Comparison of ENCODE assay signal across 8 mouse cellular contexts in genomic region chr8:94983881-94984516, GRCm38 (mm10). TPM values are rescaled to one million over a fixed set of nuclear protein-coding genes. Genes with fewer than 3 reads are reported as not detected.
DNase-seq lines count a peak whose midpoint lies in the region; ATAC-seq and TF ChIP-seq lines count a peak whose summit lies in the region.

No protein-coding gene starts in this region.

- 29% methylated on average over 10 of the region's 10 CpGs for WGBS in cerebellum, adult 2 months
- WGBS in forebrain, embryonic 13.5 days = 10% methylated on average over 10 of the region's 10 CpGs
- 13% methylated on average over 10 of the region's 10 CpGs for WGBS in hindbrain, embryonic 10.5 days
- 20% methylated on average over 10 of the region's 10 CpGs for WGBS in midbrain, embryonic 10.5 days
- 23% methylated on average over 10 of the region's 10 CpGs for WGBS in stomach, postnatal 0 days

- H3K4me3 ChIP-seq in cerebellum, adult 2 months (replicated peaks; ENCODE audit: insufficient read depth, low read depth, low read length) = peak overlapping the region; percentile 35
- no peak overlapping the region for H3K4me3 ChIP-seq in forebrain, embryonic 13.5 days
- H3K4me3 ChIP-seq in hindbrain, embryonic 10.5 days = peak overlapping the region; percentile 14
- peak overlapping the region; percentile 38 for H3K4me3 ChIP-seq in midbrain, embryonic 10.5 days
- H3K4me3 ChIP-seq in stomach, postnatal 0 days (ENCODE audit: low read depth, low read length) = no peak overlapping the region

- no peaks in the 10 kb centered on the region for H3K36me3 ChIP-seq in forebrain, embryonic 13.5 days (ENCODE audit: poor library complexity, severe bottlenecking)
- no peaks in the 10 kb centered on the region for H3K36me3 ChIP-seq in hindbrain, embryonic 10.5 days
- H3K36me3 ChIP-seq in midbrain, embryonic 10.5 days = no peaks in the 10 kb centered on the region
- no peaks in the 10 kb centered on the region for H3K36me3 ChIP-seq in stomach, postnatal 0 days (ENCODE audit: control insufficient read depth, insufficient read depth, low read length)

- peaks cover 25% of the 10 kb centered on the region for H3K4me1 ChIP-seq in cerebellum, adult 2 months (ENCODE audit: control insufficient read depth, insufficient read depth, low read length)
- H3K4me1 ChIP-seq in forebrain, embryonic 13.5 days = peaks cover 83% of the 10 kb centered on the region
- peaks cover 80% of the 10 kb centered on the region for H3K4me1 ChIP-seq in hindbrain, embryonic 10.5 days (replicated peaks)
- H3K4me1 ChIP-seq in midbrain, embryonic 10.5 days = peaks cover 74% of the 10 kb centered on the region
- H3K4me1 ChIP-seq in stomach, postnatal 0 days (replicated peaks; ENCODE audit: control insufficient read depth, insufficient read depth) = peaks cover 4% of the 10 kb centered on the region

- no peak for TF ChIP-seq CTCF in cerebellum, adult 2 months (IDR thresholded peaks at IDR 0.05; ENCODE audit: borderline replicate concordance, insufficient read depth, low read depth, low read length)
- no peak for TF ChIP-seq CTCF in stomach, postnatal 0 days (IDR thresholded peaks at IDR 0.05; ENCODE audit: low read depth)

- no peaks in the 10 kb centered on the region for H3K27me3 ChIP-seq in cerebellum, adult 2 months (ENCODE audit: control insufficient read depth, insufficient read depth, low read length)
- no peaks in the 10 kb centered on the region for H3K27me3 ChIP-seq in forebrain, embryonic 13.5 days
- H3K27me3 ChIP-seq in hindbrain, embryonic 10.5 days (ENCODE audit: insufficient read depth, poor library complexity, severe bottlenecking) = peaks cover 19% of the 10 kb centered on the region
- H3K27me3 ChIP-seq in midbrain, embryonic 10.5 days (ENCODE audit: low read depth, poor library complexity, severe bottlenecking) = peaks cover 33% of the 10 kb centered on the region
- H3K27me3 ChIP-seq in stomach, postnatal 0 days (ENCODE audit: control insufficient read depth, insufficient read depth, low read length) = no peaks in the 10 kb centered on the region

- no peak for TF ChIP-seq POLR2A in cerebellum, adult 2 months (IDR thresholded peaks at IDR 0.05; ENCODE audit: borderline replicate concordance, insufficient read depth, low read length)

- peak overlapping the region; percentile 53 for H3K9ac ChIP-seq in forebrain, embryonic 13.5 days
- 0 out of 2 replicates have a peak overlapping the region, but pooled peaks have one; percentile 13 for H3K9ac ChIP-seq in stomach, postnatal 0 days (ENCODE audit: low read length)

- TF ChIP-seq EP300 in stomach, postnatal 0 days (optimal IDR thresholded peaks at IDR 0.05) = no peak

- intact Hi-C loops in left cerebral cortex, postnatal 25 days (cut with DNase I) = no loop called here

- H3K9me3 ChIP-seq in forebrain, embryonic 13.5 days (replicated peaks) = no peaks in the 10 kb centered on the region
- no peaks in the 10 kb centered on the region for H3K9me3 ChIP-seq in hindbrain, embryonic 10.5 days
- H3K9me3 ChIP-seq in midbrain, embryonic 10.5 days (replicated peaks) = no peaks in the 10 kb centered on the region
- H3K9me3 ChIP-seq in stomach, postnatal 0 days (ENCODE audit: control insufficient read depth, low read length) = no peaks in the 10 kb centered on the region

- peak; percentile 57 for ATAC-seq in forebrain, embryonic 13.5 days
- peak; percentile 88 for ATAC-seq in stomach, postnatal 0 days (ENCODE audit: low FRiP score, low TSS enrichment)

- H3K4me2 ChIP-seq in forebrain, embryonic 13.5 days = peak overlapping the region; percentile 41
- peak overlapping the region; percentile 27 for H3K4me2 ChIP-seq in stomach, postnatal 0 days (replicated peaks; ENCODE audit: low read depth)

- H3K27ac ChIP-seq in cerebellum, adult 2 months (ENCODE audit: insufficient read depth, low read length) = peak overlapping the region; percentile 48; the same call in 1 of the 2 replicates
- peak overlapping the region; percentile 79 for H3K27ac ChIP-seq in forebrain, embryonic 13.5 days
- H3K27ac ChIP-seq in hindbrain, embryonic 10.5 days = peak overlapping the region; percentile 79
- H3K27ac ChIP-seq in midbrain, embryonic 10.5 days (replicated peaks) = peak overlapping the region; percentile 83
- H3K27ac ChIP-seq in stomach, postnatal 0 days (replicated peaks) = peak overlapping the region; percentile 45; the same call in 1 of the 2 replicates

- peak; percentile 37 to 48 for DNase-seq in cerebellum, adult 2 months
- DNase-seq in cerebellum, adult 8-10 months = no peak
- DNase-seq in adrenal gland, postnatal 10 days = peak; percentile 72
- peak; percentile 45 for DNase-seq in hindbrain, embryonic 10.5 days (ENCODE audit: low spot score)
- peak; percentile 66 to 82 for DNase-seq in left cerebral cortex, postnatal 25 days (ENCODE audit: low spot score in 2 of 2)
- peak; percentile 65 for DNase-seq in midbrain, embryonic 10.5 days (ENCODE audit: low spot score)
- peak; percentile 73 for DNase-seq in stomach, postnatal 0 days (ENCODE audit: low spot score)

RNA-seq across cellular contexts. Expression of gene Adgrg1, which starts 9.4 kb away (rescaled TPM):
- polyA plus RNA-seq in cerebellum, adult 2 months (2012; rRNA removed) = 75.8 and 79.1 TPM in 2 replicates
- total RNA-seq in adrenal gland, postnatal 10 days (2021) = 10 to 100 TPM; 35.9 to 48.9 TPM
- 156 and 178 TPM in 2 replicates for polyA plus RNA-seq in forebrain, embryonic 13.5 days (2015; fragmentation: Nextera tagmentation; extraction: Ambion mirVana)
- 101 and 186 TPM in 2 replicates for polyA plus RNA-seq in hindbrain, embryonic 10.5 days (2016; fragmentation: Nextera tagmentation; extraction: Ambion mirVana)
- total RNA-seq in left cerebral cortex, postnatal 25 days (2021) = 10 to 100 TPM; 67.2 to 94.5 TPM
- 116 and 163 TPM in 2 replicates for polyA plus RNA-seq in midbrain, embryonic 10.5 days (2016; fragmentation: Nextera tagmentation; extraction: Ambion mirVana)
- 42.4 and 50.9 TPM in 2 replicates for polyA plus RNA-seq in stomach, postnatal 0 days (2015; fragmentation: Nextera tagmentation; extraction: Ambion mirVana)

RNA-seq across cellular contexts. Expression of gene Adgrg3, which starts 33.5 kb away (rescaled TPM):
- polyA plus RNA-seq in cerebellum, adult 2 months (2012; rRNA removed) = 0.16 and 0.25 TPM in 2 replicates
- total RNA-seq in adrenal gland, postnatal 10 days (2021) = 1 to 10 TPM; 4.0 to 4.5 TPM
- 0.79 and 1.0 TPM in 2 replicates for polyA plus RNA-seq in forebrain, embryonic 13.5 days (2015; fragmentation: Nextera tagmentation; extraction: Ambion mirVana)
- polyA plus RNA-seq in hindbrain, embryonic 10.5 days (2016; fragmentation: Nextera tagmentation; extraction: Ambion mirVana) = 3.2 and 3.5 TPM in 2 replicates
- total RNA-seq in left cerebral cortex, postnatal 25 days (2021) = under 1 TPM; 0.14 to 0.18 TPM
- 3.8 and 3.9 TPM in 2 replicates for polyA plus RNA-seq in midbrain, embryonic 10.5 days (2016; fragmentation: Nextera tagmentation; extraction: Ambion mirVana)
- polyA plus RNA-seq in stomach, postnatal 0 days (2015; fragmentation: Nextera tagmentation; extraction: Ambion mirVana) = 0.61 and 0.92 TPM in 2 replicates

Comparison
In these comparisons a context has a peak if more than half of its experiments do, and no peak if none do; other contexts are left out.
1. H3K4me3 ChIP-seq: peak in cerebellum, adult 2 months (single experiment), hindbrain, embryonic 10.5 days (single experiment) and midbrain, embryonic 10.5 days (single experiment); none in forebrain, embryonic 13.5 days (single experiment) and stomach, postnatal 0 days (single experiment).
2. Peak in every context shown above with its lines, with median percentiles within 50 percentile points of each other: H3K27ac ChIP-seq.